Mouse (Mus musculus) limb, embryonic 13.5 days (tissue): Measurements from ENCODE around the gene Stk10. TPM values are rescaled to one million over a fixed set of nuclear protein-coding genes. Genes with fewer than 3 reads are reported as not detected.

Source experiments
- ATAC-seq: fragments of 200-750 bp; cut with Nextera tagmentation; 2 replicates; pipeline ENCODE4 v1.8.0; 2017; ENCODE audit warnings: low read depth, moderate number of reproducible peaks, moderate TSS enrichment; ENCODE audit not compliant: low FRiP score
- H3K27ac ChIP-seq: fragments of 300-500 bp; sonication (generic); 2 replicates; pipeline ENCODE4 v1.5.1; 2015; ENCODE audit warnings: inconsistent platforms, mild to moderate bottlenecking, moderate library complexity
- H3K27me3 ChIP-seq: fragments of 300-500 bp; sonication (generic); 2 replicates; pipeline ENCODE4 v1.6.1; 2015; ENCODE audit warnings: mild to moderate bottlenecking, inconsistent platforms
- H3K36me3 ChIP-seq: fragments of 300-500 bp; sonication (generic); 2 replicates; pipeline ENCODE4 v1.6.1; 2015; ENCODE audit warnings: inconsistent platforms, mild to moderate bottlenecking, moderate library complexity
- H3K4me1 ChIP-seq: fragments of 300-500 bp; sonication (generic); 2 replicates; pipeline ENCODE4 v1.6.1; 2015; ENCODE audit warnings: inconsistent platforms
- H3K4me2 ChIP-seq: fragments of 300-500 bp; sonication (generic); replicated peaks from 2 replicates; pipeline ENCODE4 v1.6.1; 2015; ENCODE audit warnings: inconsistent platforms, mild to moderate bottlenecking, moderate library complexity
- H3K4me3 ChIP-seq: fragments of 300-500 bp; sonication (generic); 2 replicates; pipeline ENCODE4 v1.5.1; 2015; ENCODE audit warnings: moderate library complexity, mild to moderate bottlenecking, inconsistent platforms
- H3K9ac ChIP-seq: fragments of 300-500 bp; sonication (generic); 2 replicates; pipeline ENCODE4 v1.6.1; 2015; ENCODE audit warnings: mild to moderate bottlenecking, inconsistent platforms
- H3K9me3 ChIP-seq: fragments of 300-500 bp; sonication (generic); 2 replicates; pipeline ENCODE4 v1.6.1; 2016; ENCODE audit warnings: inconsistent platforms
- WGBS: fragments of 180-500 bp; shearing (Covaris S2); methylation state at CpG from one replicate; pipeline ENCODE4 v1.1.7; 2015; 5-methylcytosine and 5-hydroxymethylcytosine counted together
- polyA plus RNA-seq: library from polyadenylated mRNA; unstranded; fragments of >200 nt; fragmentation: Nextera tagmentation; extraction: Ambion mirVana; gene quantifications from 2 replicates; pipeline ENCODE4 v1.2.1, GENCODE M21; 2015

Gene Stk10
- polyA plus RNA-seq, 1 experiment from 2014 or later, result 3.1 TPM

GRCm38 (mm10) chr11:32581031-32581430 lies 47.9 kb downstream of the Stk10 start:
- Histone ChIP-seq H3K27ac (no peak overlapping the region), H3K9ac (no peak overlapping the region), H3K36me3 (no peaks in the 10 kb centered on the region), H3K9me3 (no peaks in the 10 kb centered on the region), H3K4me1 (peaks cover 4% of the 10 kb centered on the region; the same call in 1 of the 2 replicates), H3K4me2 (no peak overlapping the region), H3K4me3 (no peak overlapping the region), H3K27me3 (no peaks in the 10 kb centered on the region; the same call in 1 of the 2 replicates)
- 49% methylated on average over 2 of the region's 2 CpGs for whole genome bisulfite sequencing
- no peak for ATAC-seq

DNA sequence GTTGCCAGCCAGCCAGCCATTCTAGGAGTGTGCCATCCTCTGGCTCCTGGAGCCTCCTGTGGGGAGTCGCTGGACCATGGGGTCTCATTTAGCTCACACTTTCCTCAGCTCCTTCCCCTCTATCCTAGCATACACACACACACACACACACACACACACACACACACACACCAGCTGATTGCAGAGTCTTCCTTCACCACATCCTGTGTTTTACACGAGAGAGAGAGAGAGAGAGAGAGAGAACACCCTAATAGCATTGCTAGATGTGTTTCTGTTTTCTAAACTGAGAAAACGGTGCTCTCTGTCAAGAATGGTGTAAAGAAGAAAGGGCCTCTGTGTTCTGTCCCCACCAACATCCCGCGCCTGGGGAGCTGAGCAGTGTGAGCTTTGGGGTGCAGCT lies 49.7 kb downstream of the Stk10 start:
- H3K4me1 ChIP-seq, result peaks cover 11% of the 10 kb centered on the region
- H3K9ac ChIP-seq, result no peak overlapping the region
- no peak overlapping the region for H3K27ac ChIP-seq
- H3K9me3 ChIP-seq, result no peaks in the 10 kb centered on the region
- no peak overlapping the region for H3K4me3 ChIP-seq
- no peak overlapping the region for H3K4me2 ChIP-seq
- no peaks in the 10 kb centered on the region; the same call in 1 of the 2 replicates for H3K27me3 ChIP-seq
- H3K36me3 ChIP-seq, result no peaks in the 10 kb centered on the region
- ATAC-seq, result no peak
- 68% methylated on average over 5 of the region's 5 CpGs for WGBS

DNA sequence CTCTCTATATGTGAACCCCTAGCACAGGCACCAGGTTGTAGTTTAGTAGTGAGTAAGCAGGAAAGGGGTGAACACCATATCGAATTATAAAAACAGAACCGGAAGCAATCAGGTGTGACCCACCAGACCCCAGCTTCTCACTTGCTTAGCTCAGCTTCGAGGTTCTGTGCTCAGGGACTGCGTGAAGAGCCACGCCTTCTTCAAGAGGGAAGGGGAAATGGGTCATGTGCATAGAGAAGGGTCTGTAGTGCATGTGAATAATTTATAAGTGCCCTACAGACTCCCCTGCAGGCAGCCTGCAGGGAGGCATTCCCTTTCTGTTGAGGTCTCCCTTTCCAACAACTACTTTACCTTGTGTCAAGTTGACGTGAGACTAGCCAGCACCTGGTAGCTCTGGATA lies 52.9 kb downstream of the Stk10 start:
- H3K9ac ChIP-seq, result no peak overlapping the region
- H3K4me1 ChIP-seq, result peaks cover 16% of the 10 kb centered on the region
- H3K4me2 ChIP-seq, result no peak overlapping the region
- no peak for ATAC-seq
- H3K27me3 ChIP-seq, result no peaks in the 10 kb centered on the region; the same call in 1 of the 2 replicates
- no peak overlapping the region for H3K4me3 ChIP-seq
- 68% methylated on average over 6 of the region's 6 CpGs for WGBS
- H3K36me3 ChIP-seq, result no peaks in the 10 kb centered on the region
- no peaks in the 10 kb centered on the region for H3K9me3 ChIP-seq
- H3K27ac ChIP-seq, result no peak overlapping the region

DNA sequence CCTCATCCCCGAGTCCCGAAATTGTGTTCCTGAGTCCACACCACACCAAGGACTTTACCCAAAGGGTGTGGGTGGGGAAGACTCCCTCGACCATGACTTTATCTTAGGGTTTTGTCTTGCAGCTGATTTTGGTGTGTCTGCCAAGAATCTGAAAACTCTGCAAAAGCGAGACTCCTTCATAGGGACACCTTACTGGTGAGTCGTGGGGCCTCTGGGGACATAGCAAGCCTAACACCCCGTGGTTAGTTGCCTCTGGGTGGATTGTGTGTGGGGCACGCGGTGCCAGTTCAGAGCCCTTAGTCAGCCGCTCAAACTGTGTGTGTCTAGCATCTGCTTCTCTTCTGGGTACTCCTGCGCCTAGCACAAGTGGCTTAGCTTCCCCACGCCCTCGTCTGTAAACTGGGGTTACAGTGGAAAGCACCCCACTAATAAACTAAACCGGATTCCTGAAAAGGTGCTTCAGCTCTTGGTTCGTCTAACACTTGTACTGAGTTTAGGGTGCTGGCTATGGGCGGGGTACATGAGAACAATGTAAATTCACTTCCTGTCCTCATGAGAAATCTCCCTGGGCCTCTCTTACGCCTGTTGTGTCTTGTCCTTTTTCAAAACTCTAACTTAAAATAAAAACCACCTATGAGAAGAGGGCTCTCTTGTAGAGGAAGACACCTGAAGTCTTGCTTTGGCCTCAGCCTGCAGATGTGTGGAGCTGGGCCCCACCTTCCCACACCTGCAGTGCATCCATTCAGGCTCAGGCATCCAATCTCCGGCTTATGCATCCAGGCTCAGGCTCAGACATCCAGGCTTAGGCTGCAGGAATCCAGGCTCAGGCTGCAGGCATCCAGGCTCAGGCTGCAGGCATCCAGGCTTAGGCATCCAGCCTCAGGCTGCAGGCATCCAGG lies 54.3 kb downstream of the Stk10 start:
- no peaks in the 10 kb centered on the region for H3K36me3 ChIP-seq
- no peak overlapping the region for H3K4me2 ChIP-seq
- H3K27me3 ChIP-seq, result no peaks in the 10 kb centered on the region; the same call in 1 of the 2 replicates
- no peak for ATAC-seq
- no peaks in the 10 kb centered on the region for H3K9me3 ChIP-seq
- H3K9ac ChIP-seq, result peak overlapping the region; percentile 53
- H3K4me3 ChIP-seq, result no peak overlapping the region
- 73% methylated on average over 17 of the region's 17 CpGs for WGBS
- peak overlapping the region; percentile 58 for H3K27ac ChIP-seq
- peaks cover 16% of the 10 kb centered on the region for H3K4me1 ChIP-seq

- Histone ChIP-seq H3K4me2 (0 out of 2 replicates have a peak overlapping the region, but pooled peaks have one; percentile 11), H3K36me3 (no peaks in the 10 kb centered on the region), H3K4me3 (no peak overlapping the region), H3K9me3 (no peaks in the 10 kb centered on the region), H3K4me1 (peaks cover 12% of the 10 kb centered on the region), H3K9ac (peak overlapping the region; percentile 53), H3K27me3 (no peaks in the 10 kb centered on the region; the same call in 1 of the 2 replicates), H3K27ac (peak overlapping the region; percentile 58)
- 34% methylated on average over 15 of the region's 15 CpGs for WGBS
- peak; percentile 69 for ATAC-seq
These were observed 55.2 kb downstream of the Stk10 start for GRCm38 (mm10) chr11:32588090-32588891.

DNA sequence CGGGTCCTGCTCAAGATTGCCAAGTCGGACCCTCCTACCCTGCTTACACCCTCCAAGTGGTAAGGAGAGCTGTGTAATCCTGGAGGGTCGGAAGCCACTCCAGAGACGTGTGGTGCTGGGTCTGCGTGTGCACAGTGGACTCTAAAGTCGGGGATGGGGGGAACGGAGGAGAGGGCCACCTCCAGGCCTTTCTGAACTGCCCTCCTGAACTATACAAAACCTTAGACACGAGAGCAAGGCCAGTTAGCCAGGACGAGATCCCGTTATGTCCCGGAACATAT lies 55.7 kb downstream of the Stk10 start:
- ATAC-seq, result no peak

GRCm38 (mm10) chr11:32589201-32589600 lies 56.1 kb downstream of the Stk10 start:
- H3K4me2 ChIP-seq, result no peak overlapping the region
- H3K27ac ChIP-seq, result no peak overlapping the region
- no peak for ATAC-seq
- H3K4me1 ChIP-seq, result peaks cover 12% of the 10 kb centered on the region
- H3K36me3 ChIP-seq, result no peaks in the 10 kb centered on the region
- no peaks in the 10 kb centered on the region; the same call in 1 of the 2 replicates for H3K27me3 ChIP-seq
- H3K9ac ChIP-seq, result no peak overlapping the region
- no peaks in the 10 kb centered on the region; the same call in 1 of the 2 replicates for H3K9me3 ChIP-seq
- 90% methylated on average over 12 of the region's 12 CpGs for WGBS
- H3K4me3 ChIP-seq, result no peak overlapping the region

More for the DNA sequence above, 55.7 kb downstream of the Stk10 start:
- WGBS, result 81% methylated on average over 11 of the region's 11 CpGs
- H3K36me3 ChIP-seq, result no peaks in the 10 kb centered on the region
- no peaks in the 10 kb centered on the region; the same call in 1 of the 2 replicates for H3K27me3 ChIP-seq
- no peaks in the 10 kb centered on the region for H3K9me3 ChIP-seq
- H3K4me3 ChIP-seq, result no peak overlapping the region
- H3K4me2 ChIP-seq, result no peak overlapping the region
- H3K4me1 ChIP-seq, result peaks cover 12% of the 10 kb centered on the region
- no peak overlapping the region; the same call in 1 of the 2 replicates for H3K27ac ChIP-seq
- H3K9ac ChIP-seq, result no peak overlapping the region

- Histone ChIP-seq H3K4me3 (no peak overlapping the region), H3K4me1 (peaks cover 12% of the 10 kb centered on the region), H3K36me3 (no peaks in the 10 kb centered on the region), H3K9ac (no peak overlapping the region), H3K9me3 (no peaks in the 10 kb centered on the region; the same call in 1 of the 2 replicates), H3K27me3 (no peaks in the 10 kb centered on the region; the same call in 1 of the 2 replicates), H3K4me2 (no peak overlapping the region), H3K27ac (no peak overlapping the region)
- WGBS, result 88% methylated on average over 8 of the region's 8 CpGs
- ATAC-seq, result no peak
These were observed 56.7 kb downstream of the Stk10 start for GRCm38 (mm10) chr11:32589791-32590190.

DNA sequence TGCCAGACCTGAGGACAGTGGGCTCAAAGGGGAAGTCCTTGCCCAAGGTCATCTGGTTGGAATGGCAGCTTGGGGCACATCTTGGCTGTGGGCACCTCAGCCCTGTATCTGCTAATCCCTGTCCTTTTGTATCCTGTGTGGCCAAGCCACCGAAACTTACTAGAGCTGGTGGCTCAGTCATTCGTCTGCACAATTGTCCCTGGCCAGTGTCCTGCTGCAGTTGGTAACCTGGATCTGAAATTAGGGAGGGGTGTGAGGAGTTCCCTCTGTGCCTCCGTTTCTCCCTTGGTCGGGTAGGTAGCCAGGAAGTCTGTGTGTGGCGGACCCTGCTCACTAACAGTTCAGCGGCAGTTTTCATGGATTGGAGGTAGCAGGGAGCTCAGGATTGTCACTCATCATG lies 57.1 kb downstream of the Stk10 start:
- H3K9me3 ChIP-seq, result no peaks in the 10 kb centered on the region; the same call in 1 of the 2 replicates
- ATAC-seq, result no peak
- no peak overlapping the region for H3K4me3 ChIP-seq
- H3K36me3 ChIP-seq, result no peaks in the 10 kb centered on the region
- peaks cover 12% of the 10 kb centered on the region for H3K4me1 ChIP-seq
- H3K27me3 ChIP-seq, result no peaks in the 10 kb centered on the region
- WGBS, result 83% methylated on average over 6 of the region's 6 CpGs
- no peak overlapping the region for H3K27ac ChIP-seq
- H3K9ac ChIP-seq, result no peak overlapping the region
- no peak overlapping the region for H3K4me2 ChIP-seq

GRCm38 (mm10) chr11:32591921-32592850 lies 59.1 kb downstream of the Stk10 start:
- ATAC-seq, result no peak
- 66% methylated on average over 12 of the region's 12 CpGs for WGBS
- H3K4me1 ChIP-seq, result peaks cover 11% of the 10 kb centered on the region

DNA sequence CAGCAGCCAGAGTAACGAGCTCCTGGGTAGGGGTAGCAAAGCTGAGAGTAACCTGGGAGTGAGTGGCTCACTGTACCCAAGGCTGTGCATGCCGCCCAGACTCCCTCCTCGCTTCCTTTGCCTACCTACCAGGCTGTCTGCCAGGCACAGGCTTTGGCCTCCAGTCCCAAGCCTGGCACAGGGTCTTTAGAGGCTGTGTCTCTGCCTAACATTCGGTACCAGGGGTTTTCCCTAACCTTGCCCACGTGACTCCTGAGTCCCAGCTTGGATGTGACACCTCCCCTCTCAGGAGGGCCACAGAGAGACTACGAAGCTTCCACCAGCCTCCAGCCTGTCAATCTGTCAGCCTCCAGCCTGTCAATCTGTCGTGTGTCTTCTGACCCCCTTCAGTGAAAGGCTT lies 60.0 kb downstream of the Stk10 start:
- 84% methylated on average over 7 of the region's 7 CpGs for WGBS
- no peak overlapping the region for H3K4me2 ChIP-seq
- no peak for ATAC-seq
- no peak overlapping the region for H3K4me3 ChIP-seq
- H3K9me3 ChIP-seq, result peaks cover 2% of the 10 kb centered on the region; the same call in 1 of the 2 replicates
- peaks cover 2% of the 10 kb centered on the region for H3K4me1 ChIP-seq
- no peaks in the 10 kb centered on the region for H3K36me3 ChIP-seq
- no peak overlapping the region for H3K9ac ChIP-seq
- no peaks in the 10 kb centered on the region for H3K27me3 ChIP-seq
- no peak overlapping the region for H3K27ac ChIP-seq

More at GRCm38 (mm10) chr11:32591921-32592850, 59.1 kb downstream of the Stk10 start:
- H3K27ac ChIP-seq, result no peak overlapping the region
- no peaks in the 10 kb centered on the region for H3K27me3 ChIP-seq
- no peak overlapping the region for H3K4me2 ChIP-seq
- peaks cover 2% of the 10 kb centered on the region; the same call in 1 of the 2 replicates for H3K9me3 ChIP-seq
- H3K36me3 ChIP-seq, result no peaks in the 10 kb centered on the region
- H3K9ac ChIP-seq, result 0 out of 2 replicates have a peak overlapping the region, but pooled peaks have one; percentile 31
- H3K4me3 ChIP-seq, result no peak overlapping the region
